Mouse (Mus musculus) olfactory bulb, adult 2 months (tissue): ENCODE measurements around the gene Idh3g.

Source experiments
- CTCF ChIP-seq: fragments of 200-500 bp; IDR thresholded peaks from 2 replicates; pipeline ENCODE4 v1.5.1; 2012; ENCODE audit warnings: low read depth, mild to moderate bottlenecking, low read length, moderate library complexity; ENCODE audit not compliant: insufficient read depth
- POLR2A ChIP-seq: fragments of 200-500 bp; IDR thresholded peaks from 2 replicates; pipeline ENCODE4 v1.6.1; 2012; ENCODE audit warnings: mild to moderate bottlenecking, low read depth, low read length, moderate library complexity; ENCODE audit not compliant: insufficient read depth

DNA sequence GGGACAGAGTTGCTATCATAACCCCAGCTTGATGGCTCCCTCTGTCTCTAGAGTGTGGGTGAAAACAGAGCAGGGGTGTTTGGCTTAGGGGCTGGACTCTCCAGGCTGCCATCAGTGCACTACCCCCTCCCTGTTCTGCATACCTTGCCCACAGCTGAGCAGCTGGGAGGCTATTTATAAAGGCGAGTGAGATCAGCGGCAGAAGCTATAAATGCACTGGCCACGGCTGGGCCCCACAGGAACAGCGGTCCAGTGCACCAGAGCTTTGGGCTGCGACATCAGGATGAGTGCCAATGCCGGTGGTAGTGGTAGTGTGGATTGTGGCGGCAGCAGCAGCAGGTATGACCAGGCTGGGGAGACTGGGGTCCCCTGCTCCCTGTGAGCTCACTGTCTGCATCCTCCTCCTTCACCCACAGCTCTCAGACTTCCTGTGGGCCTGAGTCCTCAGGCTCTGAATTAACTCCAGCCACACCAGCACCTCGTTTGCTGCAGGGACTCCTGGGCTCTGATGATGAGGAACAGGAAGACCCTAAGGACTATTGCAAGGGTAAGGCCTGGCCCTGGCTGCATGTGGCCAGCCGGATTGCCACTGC lies 12.4 kb downstream of the Idh3g start, which contains the start of gene Srpk3:
- TF ChIP-seq CTCF (no peak), POLR2A (no peak)
